Mouse (Mus musculus) C2C12 (cell line): ENCODE data around the gene Olfr986. TPM values are rescaled to one million over a fixed set of nuclear protein-coding genes. Genes with fewer than 3 reads are reported as not detected.

Experiments
- H3K27me3 ChIP-seq: one replicate; pipeline ENCODE4 v1.6.1; 2011; ENCODE audit not compliant: control insufficient read depth, insufficient read depth, insufficient read length
- H3K36me3 ChIP-seq: one replicate; pipeline ENCODE4 v1.6.1; 2011; ENCODE audit not compliant: control insufficient read depth, insufficient read depth
- H3K4me3 ChIP-seq: one replicate; pipeline ENCODE4 v1.5.1; 2011; ENCODE audit warnings: mild to moderate bottlenecking, control low read depth; ENCODE audit not compliant: poor library complexity, insufficient read depth, severe bottlenecking
- H3K79me2 ChIP-seq: one replicate; pipeline ENCODE4 v1.6.1; 2011; ENCODE audit not compliant: control insufficient read depth, insufficient read depth
- H3K79me3 ChIP-seq: one replicate; pipeline ENCODE4 v1.6.1; 2011; ENCODE audit warnings: low read depth, control low read depth
- H3ac ChIP-seq: one replicate; pipeline ENCODE3; 2011; ENCODE audit warnings: low read depth; ENCODE audit not compliant: control insufficient read depth, insufficient read length
- CEBPB ChIP-seq: IDR thresholded peaks from one replicate; pipeline ENCODE4 v1.6.1; 2011; ENCODE audit warnings: low read depth, mild to moderate bottlenecking, control low read depth, moderate library complexity
- CTCF ChIP-seq: IDR thresholded peaks from one replicate; pipeline ENCODE4 v1.5.1; 2011; ENCODE audit not compliant: control insufficient read depth, insufficient read depth, insufficient read length
- FOSL1 ChIP-seq: IDR thresholded peaks from one replicate; pipeline ENCODE4 v1.8.0; 2011; ENCODE audit warnings: mild to moderate bottlenecking, low read length; ENCODE audit not compliant: poor library complexity, insufficient read depth, severe bottlenecking
- MAX ChIP-seq: IDR thresholded peaks from one replicate; pipeline ENCODE4 v1.6.1; 2011; ENCODE audit warnings: mild to moderate bottlenecking, control low read depth
- MYOD1 ChIP-seq: IDR thresholded peaks from one replicate; pipeline ENCODE4 v1.6.1; 2011; ENCODE audit warnings: low read depth; ENCODE audit not compliant: control insufficient read depth, insufficient read length
- MYOG ChIP-seq: IDR thresholded peaks from one replicate; pipeline ENCODE4 v1.6.1; 2011; ENCODE audit not compliant: control insufficient read depth, insufficient read length; ENCODE audit errors: extremely low read depth
- USF1 ChIP-seq: IDR thresholded peaks from one replicate; pipeline ENCODE4 v1.6.1; 2011; ENCODE audit warnings: low read depth, mild to moderate bottlenecking, control low read depth, moderate library complexity
- polyA plus RNA-seq: library from polyadenylated mRNA; unstranded; fragments of >200 nt; fragmentation: generic; extraction: Trizol; gene quantifications from one replicate; pipeline ENCODE4 v1.2.1, GENCODE M21; 2012; ENCODE audit warnings: missing spikeins

The Olfr986 gene
- polyA plus RNA-seq, 1 experiment = not detected

GRCm38 (mm10) chr9:40210744-40211143 lies 30.0 kb downstream of the Olfr986 start:
- Histone ChIP-seq H3K79me2 (no peaks in the 10 kb centered on the region), H3ac (no peak overlapping the region), H3K36me3 (peaks cover 35% of the 10 kb centered on the region), H3K27me3 (no peaks in the 10 kb centered on the region), H3K79me3 (no peaks in the 10 kb centered on the region), H3K4me3 (no peak overlapping the region)
- TF ChIP-seq USF1 = no peak
- no peak for TF ChIP-seq CEBPB
- no peak for TF ChIP-seq MAX
- TF ChIP-seq CTCF = no peak

GRCm38 (mm10) chr9:40214058-40214457 lies 33.3 kb downstream of the Olfr986 start:
- Histone ChIP-seq H3K4me3 (no peak overlapping the region), H3ac (no peak overlapping the region), H3K36me3 (peaks cover 21% of the 10 kb centered on the region), H3K79me3 (no peaks in the 10 kb centered on the region), H3K79me2 (no peaks in the 10 kb centered on the region), H3K27me3 (no peaks in the 10 kb centered on the region)
- TF ChIP-seq MYOD1 (no peak), MYOG (no peak), FOSL1 (no peak), CEBPB (no peak)

DNA sequence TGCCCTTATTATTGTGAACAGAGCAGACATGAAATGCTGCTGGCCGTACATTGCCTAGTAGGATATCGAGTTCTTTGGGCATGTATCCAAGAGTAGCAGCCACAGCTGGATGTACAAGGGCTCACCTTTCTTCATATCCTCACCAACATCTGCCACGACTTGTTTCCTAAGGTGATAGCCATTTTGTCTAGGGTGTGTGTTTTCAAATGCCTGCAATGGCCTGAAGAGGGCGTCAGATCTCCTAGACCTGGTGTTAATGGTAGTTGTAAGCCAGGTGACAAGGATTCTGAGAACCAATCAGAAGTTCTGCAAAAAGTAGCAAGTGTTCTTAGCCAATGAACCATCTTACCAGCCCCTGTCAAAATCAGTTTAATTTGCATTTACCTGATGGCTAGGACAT lies 35.9 kb downstream of the Olfr986 start:
- Histone ChIP-seq H3ac (no peak overlapping the region), H3K4me3 (no peak overlapping the region), H3K79me2 (no peaks in the 10 kb centered on the region), H3K36me3 (no peaks in the 10 kb centered on the region), H3K27me3 (peaks cover 4% of the 10 kb centered on the region), H3K79me3 (no peaks in the 10 kb centered on the region)
- TF ChIP-seq MYOD1 = no peak
- TF ChIP-seq USF1 = no peak
- TF ChIP-seq CTCF = no peak
- TF ChIP-seq MYOG = no peak
- TF ChIP-seq CEBPB = no peak

DNA sequence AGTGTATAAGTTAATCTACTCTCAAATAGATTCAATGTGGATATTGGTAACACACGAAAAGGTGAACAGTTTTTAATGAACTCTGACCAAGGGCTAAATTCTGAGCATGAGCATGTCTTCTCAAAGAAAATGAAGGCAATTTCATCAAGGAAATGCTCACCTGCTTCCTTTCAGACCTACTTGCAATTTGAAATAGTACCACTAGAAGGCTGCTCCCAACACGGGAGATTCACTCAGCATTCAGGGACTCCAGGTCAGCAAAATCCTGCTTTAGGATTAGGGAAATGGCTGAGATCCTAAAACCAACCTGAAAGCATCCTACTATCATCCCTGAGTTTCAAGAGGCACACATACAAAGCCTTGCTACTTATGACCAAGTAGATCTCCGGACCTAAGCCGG lies 43.6 kb downstream of the Olfr986 start:
- TF ChIP-seq MYOD1 (no peak), USF1 (no peak), CTCF (no peak), MYOG (no peak), MAX (no peak), CEBPB (no peak), FOSL1 (no peak)
- Histone ChIP-seq H3K4me3 (no peak overlapping the region), H3K79me2 (no peaks in the 10 kb centered on the region), H3K36me3 (no peaks in the 10 kb centered on the region), H3K79me3 (no peaks in the 10 kb centered on the region), H3K27me3 (peaks cover 20% of the 10 kb centered on the region), H3ac (no peak overlapping the region)

DNA sequence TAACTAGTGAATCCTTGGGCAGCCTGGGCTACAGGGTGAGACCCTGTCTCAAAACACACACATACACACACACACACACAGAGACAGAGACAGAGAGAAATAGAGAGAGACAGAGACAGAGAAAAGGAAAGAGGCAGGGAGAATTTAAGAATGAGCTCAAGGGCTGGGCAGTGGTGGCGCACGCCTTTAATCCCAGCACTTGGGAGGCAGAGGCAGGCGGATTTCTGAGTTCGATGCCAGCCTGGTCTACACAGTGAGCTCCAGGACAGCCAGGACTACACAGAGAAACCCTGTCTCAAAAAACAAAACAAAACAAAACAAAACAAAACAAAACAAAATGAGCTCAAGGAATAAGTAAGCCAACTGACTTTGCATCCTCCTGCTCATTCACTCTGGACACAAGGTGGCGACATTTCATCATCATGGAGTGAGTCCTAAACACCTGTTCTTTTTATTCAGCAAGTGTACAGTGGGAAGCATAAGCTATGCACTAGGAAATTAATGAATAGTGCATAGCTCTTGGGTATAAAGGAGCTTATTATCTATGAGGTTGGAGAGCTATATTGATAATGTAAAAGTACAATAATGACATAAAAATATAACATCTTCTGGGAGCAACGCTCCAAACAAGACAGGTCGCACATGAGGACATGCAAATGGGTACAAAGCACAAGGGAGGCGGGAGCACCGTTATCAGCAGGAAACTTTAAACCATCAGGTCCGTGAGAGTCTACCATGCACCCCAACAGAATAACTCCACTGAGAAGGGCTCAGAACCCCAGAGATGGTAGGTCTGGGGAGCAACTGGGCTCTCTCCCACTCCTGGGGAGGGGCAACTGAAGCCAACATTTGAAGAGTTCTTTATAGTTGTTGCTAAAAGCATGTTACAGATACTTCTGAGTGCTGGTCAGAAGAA lies 47.4 kb downstream of the Olfr986 start:
- TF ChIP-seq MYOD1 = peak; percentile 28
- TF ChIP-seq CTCF = peak; percentile 42
- TF ChIP-seq USF1 = no peak
- no peak for TF ChIP-seq CEBPB
- Histone ChIP-seq H3K27me3 (peaks cover 17% of the 10 kb centered on the region), H3K4me3 (no peak overlapping the region), H3K79me3 (no peaks in the 10 kb centered on the region), H3K79me2 (no peaks in the 10 kb centered on the region), H3ac (no peak overlapping the region), H3K36me3 (no peaks in the 10 kb centered on the region)

DNA sequence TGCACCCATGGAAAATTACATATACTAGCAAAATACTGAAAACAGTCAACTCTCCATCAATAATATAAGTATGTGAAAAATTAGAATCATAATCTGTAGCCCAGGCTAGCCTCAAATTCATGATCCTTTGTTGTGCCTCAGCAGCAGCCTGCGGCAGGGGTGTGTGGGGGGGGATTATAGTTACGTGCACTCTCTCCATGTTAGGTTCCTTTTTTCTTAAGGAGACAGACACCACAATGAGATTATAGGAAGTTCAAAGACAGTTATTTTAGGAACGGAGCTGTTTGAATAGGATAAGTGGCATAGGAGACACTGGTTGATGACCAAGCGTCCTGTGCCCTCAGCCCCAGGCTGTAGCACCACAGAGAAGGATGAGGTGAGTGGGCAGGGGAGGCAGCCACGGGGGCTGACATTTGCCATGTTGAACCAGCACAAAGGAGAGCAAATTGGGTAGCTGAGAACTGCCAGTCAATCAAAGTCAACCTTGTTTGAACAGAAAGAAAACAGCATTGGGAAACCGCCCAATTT lies 48.1 kb downstream of the Olfr986 start:
- TF ChIP-seq MYOG (no peak), FOSL1 (no peak), CTCF (no peak), CEBPB (no peak), MYOD1 (no peak), USF1 (no peak), MAX (no peak)
- H3K4me3 ChIP-seq = no peak overlapping the region
- no peaks in the 10 kb centered on the region for H3K79me2 ChIP-seq
- H3K79me3 ChIP-seq = no peaks in the 10 kb centered on the region
- peaks cover 17% of the 10 kb centered on the region for H3K27me3 ChIP-seq
- no peaks in the 10 kb centered on the region for H3K36me3 ChIP-seq
- no peak overlapping the region for H3ac ChIP-seq
